Mouse (Mus musculus) forebrain, embryonic 12.5 days (tissue): ENCODE measurements around the gene 1700012B07Rik. TPM values are rescaled to one million over a fixed set of nuclear protein-coding genes. Genes with fewer than 3 reads are reported as not detected.
A peak's percentile ranks its signal among the peaks of the same experiment; 100 is the strongest.

ENCODE experiments used
- ATAC-seq: fragments of 200-750 bp; cut with Nextera tagmentation; 2 replicates; pipeline ENCODE4 v1.8.0; 2017; ENCODE audit warnings: moderate TSS enrichment; ENCODE audit not compliant: low FRiP score
- H3K27ac ChIP-seq: fragments of 300-500 bp; sonication (generic); 2 replicates; pipeline ENCODE4 v1.5.1; 2016; ENCODE audit warnings: mild to moderate bottlenecking
- H3K27me3 ChIP-seq: fragments of 300-500 bp; sonication (generic); 2 replicates; pipeline ENCODE4 v1.6.1; 2016; ENCODE audit warnings: mild to moderate bottlenecking
- H3K36me3 ChIP-seq: fragments of 300-500 bp; sonication (generic); replicated peaks from 2 replicates; pipeline ENCODE4 v1.6.1; 2016; ENCODE audit warnings: mild to moderate bottlenecking
- H3K4me1 ChIP-seq: fragments of 300-500 bp; sonication (generic); 2 replicates; pipeline ENCODE4 v1.6.1; 2016
- H3K4me2 ChIP-seq: fragments of 300-500 bp; sonication (generic); 2 replicates; pipeline ENCODE4 v1.6.1; 2016; ENCODE audit warnings: mild to moderate bottlenecking, moderate library complexity
- H3K4me3 ChIP-seq: fragments of 300-500 bp; sonication (generic); replicated peaks from 2 replicates; pipeline ENCODE4 v1.5.1; 2016; ENCODE audit warnings: mild to moderate bottlenecking
- H3K9ac ChIP-seq: fragments of 300-500 bp; sonication (generic); 2 replicates; pipeline ENCODE4 v1.6.1; 2016; ENCODE audit warnings: mild to moderate bottlenecking
- H3K9me3 ChIP-seq: fragments of 300-500 bp; sonication (generic); 2 replicates; pipeline ENCODE4 v1.6.1; 2016
- WGBS: fragments of 180-500 bp; shearing (Covaris S2); methylation state at CpG from one replicate; pipeline ENCODE4 v1.1.7; 2016; 5-methylcytosine and 5-hydroxymethylcytosine counted together
- polyA plus RNA-seq: library from polyadenylated mRNA; unstranded; fragments of >200 nt; fragmentation: Nextera tagmentation; extraction: Ambion mirVana; gene quantifications from 2 replicates; pipeline ENCODE4 v1.2.1, GENCODE M21; 2016

1700012B07Rik gene
- polyA plus RNA-seq, 1 experiment from 2014 or later = not detected

- ATAC-seq = no peak
- 90% methylated on average over 7 of the region's 7 CpGs for WGBS
These were observed 36.1 kb upstream of the 1700012B07Rik start for GRCm38 (mm10) chr11:109863951-109864350.

DNA sequence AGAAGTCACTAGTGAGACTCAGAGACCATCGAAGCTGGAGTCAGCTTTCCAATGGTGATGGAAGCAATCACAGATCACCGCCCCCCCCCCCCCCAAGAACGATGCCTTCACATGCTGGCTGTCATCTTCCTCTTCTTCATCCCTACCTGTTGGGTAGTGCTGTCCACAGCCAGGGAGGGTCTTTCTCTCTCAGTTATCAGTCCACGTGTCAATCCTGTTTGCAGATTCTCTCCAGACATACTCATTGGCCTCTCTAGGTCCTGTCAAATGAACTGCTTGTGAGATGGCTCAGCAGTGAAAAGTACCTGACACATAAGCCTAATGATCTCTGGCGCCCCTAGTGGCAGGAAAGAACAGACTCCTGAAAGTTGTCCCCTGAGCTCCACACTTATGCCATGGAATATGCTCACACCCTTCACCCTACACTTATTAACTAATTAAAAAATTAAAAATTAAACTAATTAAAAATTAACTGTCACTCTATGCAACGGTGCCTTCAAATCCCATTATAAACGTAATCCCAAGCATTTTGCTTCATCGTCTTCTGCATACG lies 35.4 kb upstream of the 1700012B07Rik start:
- 65% methylated on average over 9 of the region's 9 CpGs for WGBS
- no peak overlapping the region for H3K4me3 ChIP-seq
- H3K27ac ChIP-seq = no peak overlapping the region
- H3K27me3 ChIP-seq = no peaks in the 10 kb centered on the region
- ATAC-seq = peak; percentile 44; the same call in 1 of the 2 replicates
- H3K9me3 ChIP-seq = no peaks in the 10 kb centered on the region
- no peaks in the 10 kb centered on the region for H3K36me3 ChIP-seq
- no peak overlapping the region for H3K9ac ChIP-seq
- H3K4me1 ChIP-seq = no peaks in the 10 kb centered on the region
- no peak overlapping the region for H3K4me2 ChIP-seq

More at GRCm38 (mm10) chr11:109863951-109864350, 36.1 kb upstream of the 1700012B07Rik start:
- Histone ChIP-seq H3K4me2 (no peak overlapping the region), H3K27me3 (no peaks in the 10 kb centered on the region), H3K9ac (no peak overlapping the region), H3K27ac (no peak overlapping the region), H3K36me3 (no peaks in the 10 kb centered on the region), H3K4me3 (no peak overlapping the region), H3K9me3 (no peaks in the 10 kb centered on the region), H3K4me1 (no peaks in the 10 kb centered on the region)

- ATAC-seq = peak; percentile 34; the same call in 1 of the 2 replicates
- Histone ChIP-seq H3K27ac (no peak overlapping the region), H3K4me1 (no peaks in the 10 kb centered on the region), H3K4me2 (peak overlapping the region; percentile 11; the same call in 1 of the 2 replicates), H3K9ac (no peak overlapping the region), H3K4me3 (no peak overlapping the region), H3K27me3 (no peaks in the 10 kb centered on the region), H3K9me3 (no peaks in the 10 kb centered on the region), H3K36me3 (no peaks in the 10 kb centered on the region)
- 10% methylated on average over 10 of the region's 10 CpGs for WGBS
These were observed 32.7 kb upstream of the 1700012B07Rik start for GRCm38 (mm10) chr11:109860508-109860907.

DNA sequence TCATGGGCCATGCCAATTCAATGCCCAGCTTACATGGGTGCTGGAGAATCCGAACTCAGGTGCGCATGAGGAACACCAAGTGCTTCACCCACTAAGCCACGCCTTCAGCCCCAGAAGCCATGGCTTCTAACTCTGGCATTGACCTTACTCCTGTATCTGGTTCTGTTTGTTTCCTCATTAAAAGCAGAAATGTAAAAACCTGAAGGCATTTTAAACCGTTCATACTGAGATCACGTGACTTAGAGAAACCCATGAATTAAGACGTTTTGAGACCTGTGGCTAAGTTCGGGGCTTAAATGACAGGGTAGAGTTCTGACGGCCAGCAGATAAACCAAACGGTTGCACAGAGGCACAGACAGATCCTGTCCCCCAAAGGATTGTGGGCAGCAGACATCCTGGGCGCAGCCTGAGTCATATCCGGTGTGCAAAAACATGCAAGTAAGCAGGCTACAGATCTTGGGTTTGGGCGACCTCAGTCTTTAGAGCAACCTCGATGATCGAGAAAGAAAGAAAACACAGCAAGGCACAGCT lies 32.2 kb upstream of the 1700012B07Rik start:
- H3K4me3 ChIP-seq = no peak overlapping the region
- no peak overlapping the region for H3K9ac ChIP-seq
- no peak overlapping the region for H3K27ac ChIP-seq
- H3K9me3 ChIP-seq = no peaks in the 10 kb centered on the region
- no peaks in the 10 kb centered on the region for H3K27me3 ChIP-seq
- H3K4me2 ChIP-seq = peak overlapping the region; percentile 11; the same call in 1 of the 2 replicates
- H3K36me3 ChIP-seq = no peaks in the 10 kb centered on the region
- ATAC-seq = no peak
- no peaks in the 10 kb centered on the region for H3K4me1 ChIP-seq
- 77% methylated on average over 14 of the region's 14 CpGs for WGBS

GRCm38 (mm10) chr11:109859441-109859840 lies 31.6 kb upstream of the 1700012B07Rik start:
- Histone ChIP-seq H3K27ac (no peak overlapping the region), H3K27me3 (no peaks in the 10 kb centered on the region), H3K4me2 (no peak overlapping the region), H3K9me3 (no peaks in the 10 kb centered on the region), H3K9ac (no peak overlapping the region), H3K36me3 (no peaks in the 10 kb centered on the region), H3K4me3 (no peak overlapping the region), H3K4me1 (no peaks in the 10 kb centered on the region)
- ATAC-seq = no peak
- WGBS = 93% methylated on average over 4 of the region's 4 CpGs

GRCm38 (mm10) chr11:109857086-109857485 lies 29.2 kb upstream of the 1700012B07Rik start:
- no peaks in the 10 kb centered on the region for H3K36me3 ChIP-seq
- peaks cover 6% of the 10 kb centered on the region for H3K4me1 ChIP-seq
- no peak overlapping the region for H3K4me3 ChIP-seq
- no peaks in the 10 kb centered on the region for H3K9me3 ChIP-seq
- no peak overlapping the region for H3K9ac ChIP-seq
- no peak overlapping the region for H3K27ac ChIP-seq
- no peak for ATAC-seq
- 91% methylated on average over 10 of the region's 10 CpGs for WGBS
- H3K4me2 ChIP-seq = no peak overlapping the region
- no peaks in the 10 kb centered on the region for H3K27me3 ChIP-seq

- Histone ChIP-seq H3K4me2 (no peak overlapping the region), H3K4me1 (peaks cover 6% of the 10 kb centered on the region), H3K27me3 (no peaks in the 10 kb centered on the region), H3K36me3 (no peaks in the 10 kb centered on the region), H3K27ac (no peak overlapping the region), H3K9me3 (no peaks in the 10 kb centered on the region), H3K9ac (no peak overlapping the region), H3K4me3 (no peak overlapping the region)
- ATAC-seq = no peak
- 86% methylated on average over 8 of the region's 8 CpGs for WGBS
These were observed 26.2 kb upstream of the 1700012B07Rik start for GRCm38 (mm10) chr11:109854056-109854455.

GRCm38 (mm10) chr11:109853228-109853966 lies 25.6 kb upstream of the 1700012B07Rik start:
- Histone ChIP-seq H3K27ac (no peak overlapping the region), H3K36me3 (no peaks in the 10 kb centered on the region), H3K9me3 (no peaks in the 10 kb centered on the region), H3K9ac (no peak overlapping the region), H3K4me2 (no peak overlapping the region), H3K4me3 (no peak overlapping the region), H3K27me3 (no peaks in the 10 kb centered on the region), H3K4me1 (peaks cover 6% of the 10 kb centered on the region)
- 64% methylated on average over 17 of the region's 17 CpGs for WGBS
- ATAC-seq = peak; percentile 49; the same call in 1 of the 2 replicates

DNA sequence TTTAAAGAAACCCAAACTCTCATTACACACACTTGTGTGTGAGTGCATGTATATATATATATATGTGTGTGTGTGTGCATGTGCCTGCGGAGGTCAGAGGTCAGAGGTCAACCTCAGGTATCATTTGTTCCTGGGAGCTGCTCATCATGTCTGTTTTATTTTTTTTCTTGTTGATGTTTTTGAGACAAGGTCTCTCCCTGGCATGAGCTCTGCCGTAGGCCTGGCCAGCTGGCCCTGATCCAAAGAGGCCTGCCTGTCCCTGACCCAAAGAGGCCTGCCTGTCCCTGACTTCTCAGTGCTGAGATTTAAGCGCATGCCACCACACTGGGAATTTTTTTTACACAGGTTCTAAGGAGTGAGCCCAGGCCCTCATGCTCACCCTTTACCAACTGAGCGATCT lies 24.1 kb upstream of the 1700012B07Rik start:
- no peak for ATAC-seq
- no peaks in the 10 kb centered on the region for H3K9me3 ChIP-seq
- no peak overlapping the region for H3K9ac ChIP-seq
- H3K27me3 ChIP-seq = no peaks in the 10 kb centered on the region
- no peak overlapping the region for H3K4me2 ChIP-seq
- H3K4me3 ChIP-seq = no peak overlapping the region
- 91% methylated on average over 4 of the region's 4 CpGs for WGBS
- peaks cover 6% of the 10 kb centered on the region for H3K4me1 ChIP-seq
- no peak overlapping the region for H3K27ac ChIP-seq
- no peaks in the 10 kb centered on the region for H3K36me3 ChIP-seq

- no peaks in the 10 kb centered on the region for H3K4me1 ChIP-seq
- H3K4me3 ChIP-seq = no peak overlapping the region
- no peak overlapping the region for H3K9ac ChIP-seq
- H3K9me3 ChIP-seq = no peaks in the 10 kb centered on the region
- H3K27ac ChIP-seq = no peak overlapping the region
- H3K4me2 ChIP-seq = no peak overlapping the region
- WGBS = 70% methylated on average over 7 of the region's 7 CpGs
- no peak for ATAC-seq
- H3K27me3 ChIP-seq = no peaks in the 10 kb centered on the region
- no peaks in the 10 kb centered on the region for H3K36me3 ChIP-seq
These were observed 18.5 kb upstream of the 1700012B07Rik start for GRCm38 (mm10) chr11:109846343-109846742.

- Histone ChIP-seq H3K36me3 (no peaks in the 10 kb centered on the region), H3K27me3 (no peaks in the 10 kb centered on the region), H3K27ac (no peak overlapping the region), H3K4me1 (no peaks in the 10 kb centered on the region), H3K9me3 (no peaks in the 10 kb centered on the region), H3K4me2 (no peak overlapping the region), H3K9ac (no peak overlapping the region), H3K4me3 (no peak overlapping the region)
- WGBS = 63% methylated on average over 4 of the region's 4 CpGs
- ATAC-seq = no peak
These were observed 17.8 kb upstream of the 1700012B07Rik start for GRCm38 (mm10) chr11:109845601-109846000.

GRCm38 (mm10) chr11:109844466-109844865 lies 16.6 kb upstream of the 1700012B07Rik start:
- WGBS = 82% methylated on average over 5 of the region's 5 CpGs
- no peak for ATAC-seq

More at GRCm38 (mm10) chr11:109844466-109844865, 16.6 kb upstream of the 1700012B07Rik start:
- Histone ChIP-seq H3K27me3 (no peaks in the 10 kb centered on the region), H3K4me3 (no peak overlapping the region), H3K4me1 (no peaks in the 10 kb centered on the region), H3K36me3 (no peaks in the 10 kb centered on the region), H3K4me2 (no peak overlapping the region), H3K9ac (no peak overlapping the region), H3K9me3 (no peaks in the 10 kb centered on the region), H3K27ac (no peak overlapping the region)
